Mouse (Mus musculus): ENCODE results near the gene Stac3. TPM values are rescaled to one million over a fixed set of nuclear protein-coding genes. Genes with fewer than 3 reads are reported as not detected.
A peak's percentile ranks its signal among the peaks of the same experiment; 100 is the strongest.

Stac3 gene
- total RNA-seq (2021), result 1 to 10 TPM; 1.1 to 1.9 TPM
- long read RNA-seq, experiment 1, partial matches to known transcripts, result 0 of 1 reads
- long read RNA-seq, experiment 1, other reads (novel, unspliced or antisense), result 1 of 1 reads
- long read RNA-seq, experiment 2, result 0 reads

- DNase-seq (ENCODE audit: low spot score in 2 of 2), result no peak
Measured at GRCm38 (mm10) chr10:127500894-127501893, at the start of gene Stac3. Gene Stac3, plus strand, starts transcription at chr10:127501686.

- no peak for DNase-seq (ENCODE audit: low spot score in 2 of 2)
Measured at GRCm38 (mm10) chr10:127453701-127454100, 47.8 kb upstream of the Stac3 start.

DNA sequence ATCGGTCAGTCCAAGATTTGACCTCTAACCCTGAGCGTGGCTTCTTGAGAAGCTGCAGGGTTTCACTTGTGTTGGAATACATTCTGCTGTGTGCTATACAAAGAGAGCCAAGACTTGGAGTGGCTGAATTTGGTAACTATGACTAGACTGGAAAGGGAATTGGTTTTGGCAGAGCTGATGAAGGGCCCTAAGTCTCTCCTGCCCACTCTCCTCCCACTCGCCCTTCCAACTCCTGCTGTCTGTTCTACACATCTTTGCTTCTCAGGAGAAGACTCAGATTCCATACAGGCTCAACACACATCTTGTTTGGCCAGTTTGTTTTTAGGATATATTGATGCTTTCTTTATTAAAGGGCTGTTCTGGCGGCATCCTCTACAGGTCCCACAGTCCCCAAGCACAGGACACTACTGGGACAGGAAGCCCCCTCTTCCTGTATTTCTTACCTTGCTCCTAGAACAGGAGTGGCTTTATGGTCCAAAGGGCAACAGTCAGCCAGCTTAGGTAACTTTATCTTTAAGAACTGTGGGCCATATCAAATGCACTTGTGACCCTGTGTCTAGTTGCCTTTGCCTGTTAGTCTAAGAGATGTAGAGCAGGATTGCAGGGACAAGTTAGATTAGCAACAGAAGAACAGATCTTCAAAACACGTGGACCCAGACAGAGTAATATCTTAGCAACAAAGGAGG lies 38.9 kb upstream of the Stac3 start:
- no peak for DNase-seq (ENCODE audit: low spot score in 2 of 2)

- DNase-seq (ENCODE audit: low spot score in 2 of 2), result no peak
Measured at GRCm38 (mm10) chr10:127471281-127471988, 30.1 kb upstream of the Stac3 start.

DNA sequence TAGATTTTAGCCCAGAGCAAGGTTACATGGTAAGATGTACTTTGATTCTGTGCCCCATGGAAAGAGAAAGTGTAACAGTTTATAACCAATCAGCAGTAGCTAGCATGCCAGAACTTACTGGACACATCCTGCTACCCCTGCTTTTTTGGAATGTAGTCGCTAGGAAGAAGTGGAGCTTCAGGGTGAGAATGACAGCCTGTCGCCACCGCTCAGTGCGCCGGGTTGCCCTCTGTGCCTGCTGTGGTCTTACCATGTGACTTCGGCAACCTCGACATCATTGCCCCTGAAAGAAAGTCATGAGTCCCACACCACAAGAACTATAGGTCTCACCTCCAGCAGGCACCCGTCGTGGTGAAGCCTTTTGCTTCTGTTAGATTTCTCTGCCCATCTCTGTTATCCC lies 28.8 kb upstream of the Stac3 start:
- DNase-seq (ENCODE audit: low spot score in 2 of 2), result no peak

- no peak for DNase-seq (ENCODE audit: low spot score in 2 of 2)
Measured at GRCm38 (mm10) chr10:127475175-127475574, 26.3 kb upstream of the Stac3 start.

- DNase-seq (ENCODE audit: low spot score in 2 of 2), result no peak
Measured at GRCm38 (mm10) chr10:127476541-127476940, 24.9 kb upstream of the Stac3 start.

DNA sequence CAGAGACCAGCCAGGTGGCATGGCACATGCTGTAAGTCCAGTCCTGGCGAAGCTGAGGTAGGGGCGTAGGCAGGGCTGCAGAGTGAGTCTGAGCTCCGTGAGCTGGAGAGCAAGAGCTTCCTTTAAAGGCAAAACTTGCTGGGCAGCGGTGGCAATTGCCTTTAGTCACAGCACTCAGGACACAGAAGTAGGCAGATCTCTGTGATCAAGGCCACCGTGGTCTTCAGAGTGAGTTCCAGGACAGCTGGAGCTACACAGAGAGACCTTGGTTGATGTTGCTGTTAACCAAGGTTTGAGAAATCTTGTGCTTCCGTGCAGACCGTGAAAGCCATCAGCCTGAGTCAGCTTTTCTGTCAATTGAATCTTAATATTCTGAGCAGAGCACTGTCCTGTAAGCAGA lies 24.2 kb upstream of the Stac3 start:
- DNase-seq (ENCODE audit: low spot score in 2 of 2), result peak in 1 of 2 experiments; percentile 36

DNA sequence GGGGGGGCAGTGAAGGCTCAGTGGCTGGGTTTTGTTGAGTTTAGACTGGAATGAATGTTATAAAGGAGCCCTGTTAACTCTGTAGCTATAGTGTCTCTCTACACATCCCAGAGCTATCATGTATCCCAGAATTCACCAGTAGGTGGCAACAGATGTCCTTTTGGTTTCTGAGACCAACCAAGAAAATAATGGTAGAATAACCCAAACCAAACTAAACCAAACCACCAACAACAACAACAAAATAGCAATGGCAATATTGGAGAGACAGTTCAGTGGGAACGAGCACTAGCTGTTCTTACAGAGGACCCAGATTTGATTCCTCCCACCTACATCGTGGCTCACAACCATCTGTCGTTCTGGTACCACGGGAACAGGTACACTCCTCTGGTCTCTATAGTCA lies 22.4 kb upstream of the Stac3 start:
- DNase-seq (ENCODE audit: low spot score in 2 of 2), result no peak

- peak; percentile 49 to 52 for DNase-seq (ENCODE audit: low spot score in 2 of 2)
Measured at GRCm38 (mm10) chr10:127480833-127481813, 20.4 kb upstream of the Stac3 start.

GRCm38 (mm10) chr10:127485235-127485634 lies 16.3 kb upstream of the Stac3 start:
- DNase-seq (ENCODE audit: low spot score in 2 of 2), result no peak

- no peak for DNase-seq (ENCODE audit: low spot score in 2 of 2)
Measured at GRCm38 (mm10) chr10:127488856-127489255, 12.6 kb upstream of the Stac3 start.

DNA sequence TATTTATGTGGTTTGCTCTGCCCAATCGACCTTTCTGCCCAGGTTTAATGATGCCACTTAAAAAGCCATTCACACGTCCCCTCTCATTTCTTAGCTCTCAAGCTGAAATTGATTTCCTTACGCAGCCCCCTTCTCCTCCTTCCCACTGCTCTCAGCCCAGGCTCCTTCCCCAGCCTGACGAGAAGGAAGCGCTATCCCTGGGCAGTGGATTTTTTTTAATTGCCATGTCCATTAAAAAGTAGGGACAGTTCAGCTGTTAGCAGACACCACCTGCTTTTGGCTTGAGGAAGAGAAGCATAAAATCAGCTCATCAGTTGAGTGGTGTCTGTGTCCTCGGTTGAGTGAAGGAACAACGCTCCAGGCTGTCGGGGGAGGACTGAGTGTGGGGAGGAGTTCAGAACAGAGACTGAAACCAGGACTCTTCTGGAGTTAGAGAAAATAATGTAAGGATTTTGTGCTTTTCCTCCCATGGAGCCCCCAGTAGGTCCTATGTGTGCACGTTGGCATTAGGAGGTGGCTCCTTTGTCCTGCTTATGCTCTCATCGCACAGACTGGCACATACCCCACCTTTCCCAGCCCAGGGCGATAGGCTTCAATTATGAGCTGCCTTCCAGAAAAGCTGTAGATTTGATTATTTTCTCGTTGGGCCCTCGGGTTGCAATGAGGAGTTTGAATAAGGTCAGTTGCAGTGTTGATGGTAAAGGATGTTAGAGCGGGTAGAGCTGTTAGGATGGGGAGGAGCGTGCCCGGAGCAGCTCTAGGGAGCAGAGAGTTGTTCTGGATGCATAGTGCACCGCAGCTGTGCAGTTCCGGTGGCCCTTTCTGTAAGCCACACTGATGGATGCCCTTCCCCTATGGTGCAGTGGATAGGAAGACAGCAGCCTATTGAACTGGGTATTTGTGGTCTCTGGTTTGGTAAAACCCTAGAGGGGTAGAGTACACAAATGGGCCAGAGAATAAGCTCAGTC lies 11.0 kb upstream of the Stac3 start:
- DNase-seq (ENCODE audit: low spot score in 2 of 2), result no peak

- no peak for DNase-seq (ENCODE audit: low spot score in 2 of 2)
Measured at GRCm38 (mm10) chr10:127491128-127491512, 10.4 kb upstream of the Stac3 start.

GRCm38 (mm10) chr10:127492118-127492517 lies 9.4 kb upstream of the Stac3 start:
- no peak for DNase-seq (ENCODE audit: low spot score in 2 of 2)

- DNase-seq (ENCODE audit: low spot score in 2 of 2), result no peak
Measured at GRCm38 (mm10) chr10:127496156-127496555, 5.3 kb upstream of the Stac3 start.

DNA sequence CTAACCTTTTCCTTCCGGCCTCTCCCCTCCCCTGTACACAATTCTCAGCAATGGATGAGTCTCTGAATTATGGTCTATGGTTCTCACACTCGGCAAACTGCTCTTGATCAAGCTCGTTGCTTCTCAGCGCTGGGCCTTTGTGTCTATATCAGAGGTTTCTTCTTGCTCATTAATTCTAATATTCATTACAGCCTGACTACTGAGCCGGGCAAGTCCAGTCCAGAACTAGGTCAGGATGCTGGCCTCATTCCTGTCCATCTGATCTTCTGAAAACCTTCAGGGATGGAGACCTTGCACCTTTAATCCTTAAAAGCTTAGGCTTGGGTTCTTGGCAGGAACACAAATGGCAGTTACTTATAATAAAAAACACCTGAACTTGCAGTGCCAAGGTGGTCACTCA lies 2.0 kb upstream of the Stac3 start:
- DNase-seq (ENCODE audit: low spot score in 2 of 2), result no peak

- DNase-seq (ENCODE audit: low spot score in 2 of 2), result no peak
Measured at GRCm38 (mm10) chr10:127500042-127500441, 1.4 kb upstream of the Stac3 start.

DNA sequence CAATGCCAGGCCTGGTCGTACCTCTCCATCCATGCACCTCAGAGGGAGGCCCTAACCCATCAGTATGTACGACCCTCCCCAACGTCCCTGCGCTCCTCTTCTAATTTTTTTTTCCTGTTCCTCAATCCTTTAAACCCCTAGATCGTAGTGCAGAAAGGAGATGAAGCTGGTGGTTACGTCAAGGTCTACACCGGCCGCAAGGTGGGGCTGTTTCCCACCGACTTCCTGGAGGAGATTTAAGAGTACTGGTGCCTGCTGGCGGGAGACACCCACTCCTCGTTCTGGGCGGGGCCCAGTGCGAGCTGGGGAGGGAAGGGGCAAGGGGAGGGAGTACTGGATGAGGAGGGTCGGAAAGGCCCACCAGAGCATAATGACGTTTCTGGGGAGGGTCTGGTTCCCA lies 6.8 kb downstream of the Stac3 start:
- peak in 1 of 2 experiments; percentile 65 for DNase-seq (ENCODE audit: low spot score in 2 of 2)
